Mouse (Mus musculus) embryonic fibroblast, embryonic 13.5 days (primary cell): ENCODE measurements at regions not wholly inside any gene's neighbourhood (a gene's known extent, or its start where the extent isn't known, plus 50 kb on each side); places are given as distances from the start of the nearest gene placed in this dataset.

Experiments
- CTCF ChIP-seq: IDR thresholded peaks from 2 replicates; pipeline ENCODE4 v1.5.1; 2011; ENCODE audit warnings: mild to moderate bottlenecking, control low read depth, low read length, moderate library complexity, borderline replicate concordance; ENCODE audit not compliant: insufficient read depth
- POLR2A ChIP-seq: IDR thresholded peaks from 2 replicates; pipeline ENCODE4 v1.6.1; 2011; ENCODE audit warnings: low read depth, mild to moderate bottlenecking, control low read depth, low read length, moderate library complexity

- TF ChIP-seq CTCF (no peak), POLR2A (no peak)
These were observed 63.2 kb upstream of the Phactr1 start for GRCm38 (mm10) chr13:42617225-42617624.
